In the genomic region with DNA sequence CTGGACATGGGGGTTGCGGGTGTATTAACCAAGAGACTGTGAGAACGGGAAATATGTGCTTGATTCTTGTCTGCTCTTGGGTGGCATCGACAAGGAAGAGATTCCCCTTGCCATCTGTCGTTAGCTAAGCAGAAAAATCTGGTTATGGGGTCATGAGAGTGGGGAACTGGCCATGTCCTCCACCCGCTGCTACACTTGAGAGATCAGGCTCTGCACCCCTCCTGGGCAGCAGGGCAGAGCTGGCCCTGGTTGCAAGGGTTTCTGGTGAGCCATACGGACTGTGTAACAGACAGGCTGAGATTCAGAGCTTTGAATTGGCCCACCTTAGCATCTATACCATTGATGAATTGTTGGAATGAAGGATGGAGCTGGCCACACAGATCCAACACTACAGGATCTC, we compare ENCODE assay signal across 8 mouse cellular contexts.
"Had no signal": no experiment of that assay in that cellular context is flagged by ENCODE, and none has a peak within 500 bp of the region (broad histone marks: within the 10 kb centered on the region; RNA-seq: fewer than 3 reads in every experiment).

No protein-coding gene starts in this region.

- ATAC-seq: liver, postnatal 0 days; lung, postnatal 0 days; midbrain, embryonic 16.5 days had no signal

- DNase-seq: kidney, postnatal 25 days; layer of hippocampus, adult 9-11 months; liver, postnatal 0 days; lung, embryonic 14.5 days; thymus, adult 18-20 months; thymus, postnatal 36 days had no signal
